Mouse (Mus musculus) A20 (cell line): ENCODE measurements at regions not wholly inside any gene's neighbourhood (a gene's known extent, or its start where the extent isn't known, plus 50 kb on each side); places are given as distances from the start of the nearest gene placed in this dataset.

ENCODE experiments used
- DNase-seq: peaks from one replicate; pipeline ENCODE4 v3.0.0-alpha.2; 2011; ENCODE audit warnings: low read depth, low spot score

GRCm38 (mm10) chr1:194334752-194335719 is 283.0 kb upstream of the Plxna2 start:
- DNase-seq, result no peak

GRCm38 (mm10) chr1:194332639-194333038 is 285.4 kb upstream of the Plxna2 start:
- DNase-seq, result no peak

GRCm38 (mm10) chr1:194330471-194330870 is 287.5 kb upstream of the Plxna2 start:
- DNase-seq, result no peak

GRCm38 (mm10) chr1:194320320-194321036 is 297.5 kb upstream of the Plxna2 start:
- DNase-seq, result no peak

- no peak for DNase-seq
Measured at GRCm38 (mm10) chr1:194318351-194318750, 299.7 kb upstream of the Plxna2 start.

GRCm38 (mm10) chr1:194315593-194315992 is 302.4 kb upstream of the Plxna2 start:
- DNase-seq, result no peak

GRCm38 (mm10) chr1:194310373-194310772 is 307.6 kb upstream of the Plxna2 start:
- DNase-seq, result no peak

GRCm38 (mm10) chr1:194308648-194309047 is 309.4 kb upstream of the Plxna2 start:
- DNase-seq, result no peak

GRCm38 (mm10) chr1:194303951-194304350 is 314.1 kb upstream of the Plxna2 start:
- DNase-seq, result no peak

- DNase-seq, result no peak
Measured at GRCm38 (mm10) chr1:194302775-194303174, 315.2 kb upstream of the Plxna2 start.

GRCm38 (mm10) chr1:194281941-194282340 is 336.1 kb upstream of the Plxna2 start:
- no peak for DNase-seq

GRCm38 (mm10) chr1:194268028-194268427 is 350.0 kb upstream of the Plxna2 start:
- DNase-seq, result no peak

GRCm38 (mm10) chr1:194262374-194262773 is 355.6 kb upstream of the Plxna2 start:
- no peak for DNase-seq

- DNase-seq, result no peak
Measured at GRCm38 (mm10) chr1:194259957-194260356, 358.1 kb upstream of the Plxna2 start.

GRCm38 (mm10) chr1:194244776-194245366 is 373.1 kb upstream of the Plxna2 start:
- no peak for DNase-seq

- DNase-seq, result no peak
Measured at GRCm38 (mm10) chr1:194241111-194241510, 376.9 kb upstream of the Plxna2 start.

- DNase-seq, result no peak
Measured at GRCm38 (mm10) chr1:194231206-194231605, 386.8 kb upstream of the Plxna2 start.

GRCm38 (mm10) chr1:194226550-194227160 is 391.4 kb upstream of the Plxna2 start:
- DNase-seq, result no peak

GRCm38 (mm10) chr1:194225786-194226185 is 392.2 kb upstream of the Plxna2 start:
- DNase-seq, result no peak

GRCm38 (mm10) chr1:194224046-194224445 is 394.0 kb upstream of the Plxna2 start:
- DNase-seq, result no peak

- DNase-seq, result no peak
Measured at GRCm38 (mm10) chr1:194223610-194224009, 394.4 kb upstream of the Plxna2 start.

GRCm38 (mm10) chr1:194223015-194223414 is 395.0 kb upstream of the Plxna2 start:
- DNase-seq, result no peak
